Mouse (Mus musculus): ENCODE results near the gene BC029722.

DNA sequence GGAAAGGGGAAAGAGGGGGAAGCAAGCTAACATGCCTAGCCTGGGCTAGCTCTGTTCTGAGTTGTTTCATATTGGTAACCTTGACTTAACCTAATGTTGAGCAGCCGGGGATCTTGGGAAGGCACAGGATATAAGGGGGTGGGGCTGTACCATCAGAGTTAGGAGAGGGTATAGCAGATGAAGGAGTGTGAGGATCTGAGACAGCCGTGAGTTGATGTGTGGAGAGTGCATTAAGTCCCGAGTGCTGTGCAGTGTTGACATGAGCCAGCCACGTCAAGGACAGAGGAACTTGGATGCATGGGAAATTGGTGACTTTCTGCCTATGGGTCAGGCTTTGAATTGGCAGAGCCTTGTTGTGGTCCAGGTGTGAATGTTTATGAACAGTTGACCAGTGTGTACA is 6.6 kb downstream of the BC029722 start:
- TF ChIP-seq ETS1 (conservative IDR thresholded peaks at IDR 0.05; ENCODE audit: low read depth, low read length) (no peak), EP300 (IDR thresholded peaks at IDR 0.05; ENCODE audit: low read length) (no peak), POLR2A (IDR thresholded peaks at IDR 0.05; ENCODE audit: low read depth, low read length) (no peak), CTCF (conservative IDR thresholded peaks at IDR 0.05 in 1 of 2, IDR thresholded peaks at IDR 0.05 in 1 of 2; ENCODE audit: low read depth in 2 of 2, low read length in 2 of 2) (no peak), HCFC1 (IDR thresholded peaks at IDR 0.05; ENCODE audit: low read depth, low read length) (no peak), ELF1 (IDR thresholded peaks at IDR 0.05; ENCODE audit: low read depth, low read length) (no peak), RCOR1 (conservative IDR thresholded peaks at IDR 0.05; ENCODE audit: low read depth, low read length) (no peak), POLR2AphosphoS2 (IDR thresholded peaks at IDR 0.05; ENCODE audit: low read depth, low read length) (no peak), ZKSCAN1 (IDR thresholded peaks at IDR 0.05; ENCODE audit: borderline replicate concordance, low read depth, low read length) (no peak), CHD2 (IDR thresholded peaks at IDR 0.05; ENCODE audit: low read length) (no peak), MAFK (IDR thresholded peaks at IDR 0.05; ENCODE audit: insufficient replicate concordance, low read length) (no peak), SMC3 (IDR thresholded peaks at IDR 0.05; ENCODE audit: low read depth, low read length) (no peak), ZNF384 (IDR thresholded peaks at IDR 0.05; ENCODE audit: low read depth, low read length) (no peak)

Measured in CH12.LX (cell line).